Mouse (Mus musculus) spleen, postnatal 10 days (tissue): Measurements from ENCODE around the gene Lifr.

Experiments
- DNase-seq, 2 experiments: peaks; one replicate each; pipeline ENCODE4 v3.0.0; 2021 to 2022; ENCODE audit warnings: low spot score in 2 of 2

The Lifr gene

DNA sequence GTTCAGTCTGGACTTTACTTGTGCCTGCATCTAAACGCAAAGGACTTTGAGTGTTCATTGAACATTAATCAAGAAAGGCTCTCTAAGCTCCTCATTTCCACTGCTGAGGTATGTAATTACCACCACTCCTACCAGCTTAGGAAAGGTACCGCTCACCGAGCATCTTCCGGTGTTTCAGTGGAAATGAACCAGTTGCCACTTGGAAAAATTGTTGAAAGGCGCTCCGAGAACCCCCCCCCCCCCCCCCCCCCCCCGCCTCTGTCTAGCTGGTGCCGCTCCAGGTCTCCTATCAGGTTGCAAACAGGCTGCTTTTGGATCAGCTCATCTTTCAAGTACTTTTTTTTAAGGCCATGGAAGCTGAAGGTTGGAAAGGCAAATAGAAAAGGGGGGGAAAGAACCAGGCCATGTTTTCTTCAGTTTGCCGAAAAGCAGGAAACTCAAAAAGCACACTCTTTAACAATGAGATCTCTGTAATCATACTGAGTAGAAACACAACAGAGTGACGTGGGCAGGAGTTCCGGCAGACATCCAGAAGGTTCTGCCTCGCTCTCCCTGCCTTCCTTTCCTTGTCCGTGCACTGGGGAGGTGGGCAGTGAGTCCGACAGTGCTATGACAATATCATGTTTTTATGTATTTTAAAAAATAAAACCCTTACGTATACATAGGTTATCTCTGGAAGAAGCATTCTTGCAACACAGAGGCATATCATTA, 9.3 kb upstream of the Lifr start:
- no peak for DNase-seq

DNA sequence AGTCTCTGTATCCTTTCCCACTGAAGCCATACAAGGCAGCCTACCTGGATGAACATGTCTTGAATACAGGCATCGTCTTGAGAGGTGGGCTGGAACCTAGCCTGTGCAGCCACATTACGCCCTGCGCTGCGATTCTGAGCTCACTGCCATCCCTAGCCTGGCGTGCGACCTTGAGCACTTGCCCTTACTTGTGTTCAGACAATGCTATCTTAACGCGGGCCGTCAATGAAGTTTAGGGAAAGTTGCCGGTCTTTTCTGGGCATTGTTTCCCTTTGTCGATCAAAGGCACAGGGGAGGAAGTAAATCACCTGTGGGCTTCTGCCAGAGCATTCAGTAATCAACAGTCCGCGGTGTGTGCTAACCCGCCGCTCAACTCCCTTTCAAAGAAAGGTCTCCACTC, 8.6 kb upstream of the Lifr start:
- DNase-seq = no peak

DNA sequence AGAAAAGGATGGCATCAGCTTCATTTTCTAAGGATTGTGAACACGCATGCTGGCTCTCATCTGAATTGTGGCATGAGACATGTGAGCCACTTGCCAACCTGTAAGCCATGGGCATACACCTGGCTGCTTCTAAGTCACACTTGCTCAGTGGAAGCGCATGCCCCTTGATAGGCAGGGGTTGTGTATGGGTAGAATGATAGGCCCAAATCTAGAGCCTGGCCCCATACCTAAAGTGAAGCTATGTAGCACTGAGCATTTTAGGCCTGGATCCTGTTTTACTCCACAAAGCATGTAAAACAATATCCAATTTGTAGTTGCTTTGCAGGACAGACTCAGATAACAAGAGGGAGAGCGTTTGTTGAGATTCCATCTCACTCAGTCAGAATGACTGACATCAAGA, 7.5 kb upstream of the Lifr start:
- DNase-seq = no peak

DNA sequence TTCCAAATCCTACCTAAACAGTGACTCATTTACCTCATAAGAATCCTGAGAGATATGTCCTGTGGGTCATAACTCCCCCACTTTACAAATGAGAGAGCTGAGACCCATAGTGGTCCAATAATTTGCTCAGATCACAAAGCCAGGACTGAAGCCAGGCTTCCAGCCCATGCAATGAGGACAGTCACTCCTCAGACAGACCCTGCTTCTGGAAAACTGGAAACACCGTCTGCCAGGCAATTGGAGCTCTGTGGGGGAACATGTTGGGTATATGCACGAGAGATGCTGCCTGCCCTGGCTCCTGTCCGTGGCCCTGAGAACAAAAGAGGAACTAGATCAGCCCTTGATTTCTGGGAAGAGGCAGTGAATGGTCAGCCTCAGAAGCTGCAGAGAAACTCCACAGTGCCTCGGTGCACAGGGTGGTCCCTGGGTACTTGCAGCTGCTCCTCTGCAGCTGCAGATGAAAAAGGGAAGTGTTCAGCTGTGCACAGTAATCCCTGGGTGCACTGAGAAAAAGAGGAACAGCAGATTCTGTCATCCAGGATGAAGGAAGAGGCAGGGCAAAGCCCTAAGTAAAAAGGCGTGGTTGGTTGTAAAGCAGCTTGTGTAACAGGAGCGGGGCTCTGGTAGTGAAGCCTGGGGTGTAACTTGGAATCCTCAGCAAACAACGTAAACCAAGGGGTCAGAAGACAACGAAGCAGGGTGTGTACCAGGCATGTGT, 5.5 kb upstream of the Lifr start:
- DNase-seq = peak in 1 of 2 experiments; percentile 37

DNA sequence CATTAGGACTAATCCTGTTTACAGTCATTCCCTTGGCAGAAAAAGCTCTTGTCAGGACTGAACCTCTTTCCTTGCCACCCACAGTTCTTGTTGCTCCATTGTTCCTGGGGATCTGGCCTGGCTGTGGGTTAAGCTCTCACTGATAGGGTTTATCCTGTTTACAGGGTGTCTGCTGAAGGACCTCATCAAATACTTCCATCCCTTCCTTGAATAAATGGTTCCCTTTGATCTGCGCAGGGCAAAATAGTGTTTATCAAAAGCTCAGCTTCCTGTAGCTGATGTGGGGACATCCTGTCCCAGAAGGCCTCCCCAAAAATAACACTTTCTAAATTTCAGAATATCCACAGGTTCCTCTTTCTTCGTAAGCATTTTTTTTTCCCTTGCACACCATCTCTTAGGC, 1.7 kb upstream of the Lifr start:
- no peak for DNase-seq

DNA sequence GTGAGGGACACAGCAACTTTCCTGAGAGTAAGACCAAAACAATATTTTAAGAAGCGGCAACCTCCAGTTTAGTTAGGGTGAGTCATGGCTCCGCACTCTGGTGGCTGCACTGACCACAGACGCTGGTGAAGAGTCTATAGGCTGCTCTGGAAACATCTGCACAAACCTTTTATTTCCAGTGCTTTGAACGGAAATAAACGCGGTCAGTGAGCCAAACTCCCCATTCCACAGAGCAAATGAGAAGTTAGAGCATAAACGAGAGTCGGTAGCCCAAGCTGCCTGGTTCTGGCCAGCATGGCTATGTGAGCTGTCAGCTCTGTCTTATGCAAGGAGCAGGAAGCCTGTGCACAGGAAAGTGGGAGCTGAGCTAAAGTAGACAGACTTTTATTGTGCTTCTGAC, 1.9 kb downstream of the Lifr start:
- DNase-seq = no peak

DNA sequence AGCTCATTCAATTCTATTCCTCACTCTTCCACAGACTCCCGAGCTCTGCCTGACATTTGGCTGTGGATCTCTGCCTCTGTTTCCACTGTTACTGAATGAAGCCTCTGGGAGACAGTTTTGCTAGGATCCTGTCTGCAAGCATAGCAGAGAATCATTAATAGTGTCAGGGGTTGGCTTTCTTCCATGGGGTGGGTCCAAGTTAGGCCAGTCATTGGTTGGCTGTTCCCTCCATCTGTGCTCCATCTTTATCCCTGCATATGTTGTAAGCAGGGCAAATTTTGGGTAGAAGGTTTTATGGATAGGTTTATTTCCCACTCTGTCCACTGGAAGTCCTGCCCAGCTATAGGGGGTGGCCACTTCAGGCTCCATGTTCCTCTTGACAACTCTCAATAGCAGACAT, 9.0 kb downstream of the Lifr start:
- no peak for DNase-seq

DNA sequence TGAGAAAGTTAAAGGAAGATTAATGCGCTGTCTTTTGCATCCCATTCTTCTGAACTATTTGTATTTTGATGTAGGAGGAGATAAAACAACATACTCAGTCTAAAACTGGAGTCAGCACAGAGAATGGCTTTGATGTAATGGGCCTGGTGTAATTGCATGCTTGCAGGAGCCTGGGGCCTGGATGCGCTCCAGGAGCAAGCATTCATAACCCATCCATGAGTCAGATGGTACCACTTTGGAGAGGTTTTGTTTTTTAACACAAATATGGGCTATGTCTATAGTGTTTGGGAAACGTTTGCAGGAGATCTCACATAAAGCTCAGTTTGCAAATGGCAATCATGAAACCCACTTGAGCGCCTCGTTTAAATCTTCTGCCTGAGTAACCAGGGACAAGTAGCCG, 9.8 kb downstream of the Lifr start:
- no peak for DNase-seq

DNA sequence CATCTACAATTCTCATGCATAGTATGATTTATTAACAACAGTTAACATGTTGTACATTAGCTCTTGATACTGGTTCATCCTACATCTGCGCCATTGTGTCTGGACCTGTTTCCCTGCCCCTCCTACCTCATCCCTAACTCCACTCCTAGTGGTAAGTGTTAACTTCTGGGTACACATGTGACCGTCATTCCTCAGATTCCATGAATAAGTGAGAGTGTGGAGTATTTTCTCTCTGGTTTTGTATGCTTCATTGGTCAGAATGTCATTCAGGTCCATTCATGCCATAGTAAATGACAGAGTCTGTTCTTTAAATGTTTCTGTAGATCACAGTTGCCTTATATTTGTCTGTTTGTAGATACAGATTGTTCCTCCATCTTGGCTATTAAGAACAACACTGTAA, 12.6 kb downstream of the Lifr start:
- DNase-seq = no peak

DNA sequence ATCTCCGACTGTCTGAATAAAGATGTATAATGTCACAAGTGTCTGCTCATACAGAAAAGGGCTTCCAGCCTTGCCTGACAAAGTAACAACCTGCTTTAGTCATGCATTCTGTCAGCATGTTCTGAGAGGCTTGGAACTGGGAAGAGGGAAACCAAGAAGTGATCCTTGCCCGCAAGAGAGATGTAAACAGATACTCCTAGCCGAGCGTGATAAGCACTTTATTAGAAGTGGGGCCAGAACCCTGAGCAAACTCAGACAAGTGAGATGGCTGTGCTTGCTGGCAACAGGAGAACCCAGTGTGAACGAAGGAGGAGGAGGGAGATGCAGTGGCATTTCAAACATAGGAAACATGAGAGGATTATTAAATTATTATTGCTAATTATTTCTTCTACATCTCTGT, 14.8 kb downstream of the Lifr start:
- DNase-seq = no peak

DNA sequence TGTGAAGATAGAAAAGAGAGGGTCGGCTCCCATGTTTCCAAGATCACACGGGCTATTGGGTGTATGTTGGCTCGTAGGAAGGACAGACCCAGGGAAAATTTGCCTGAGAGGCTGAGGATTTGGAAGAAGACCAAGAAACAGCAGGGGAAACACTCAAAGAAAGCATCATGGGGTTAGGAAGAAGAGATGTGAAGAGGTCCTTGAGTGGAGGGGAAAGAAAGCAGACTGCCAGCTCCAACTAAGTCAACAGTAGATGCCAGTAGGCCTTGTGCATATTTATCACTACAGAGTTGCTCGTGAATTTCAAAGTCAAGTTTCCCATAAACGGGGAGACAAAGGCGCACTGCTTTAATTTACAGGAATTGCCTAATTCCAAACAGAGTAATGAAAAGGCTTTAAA, 17.7 kb downstream of the Lifr start:
- no peak for DNase-seq

DNA sequence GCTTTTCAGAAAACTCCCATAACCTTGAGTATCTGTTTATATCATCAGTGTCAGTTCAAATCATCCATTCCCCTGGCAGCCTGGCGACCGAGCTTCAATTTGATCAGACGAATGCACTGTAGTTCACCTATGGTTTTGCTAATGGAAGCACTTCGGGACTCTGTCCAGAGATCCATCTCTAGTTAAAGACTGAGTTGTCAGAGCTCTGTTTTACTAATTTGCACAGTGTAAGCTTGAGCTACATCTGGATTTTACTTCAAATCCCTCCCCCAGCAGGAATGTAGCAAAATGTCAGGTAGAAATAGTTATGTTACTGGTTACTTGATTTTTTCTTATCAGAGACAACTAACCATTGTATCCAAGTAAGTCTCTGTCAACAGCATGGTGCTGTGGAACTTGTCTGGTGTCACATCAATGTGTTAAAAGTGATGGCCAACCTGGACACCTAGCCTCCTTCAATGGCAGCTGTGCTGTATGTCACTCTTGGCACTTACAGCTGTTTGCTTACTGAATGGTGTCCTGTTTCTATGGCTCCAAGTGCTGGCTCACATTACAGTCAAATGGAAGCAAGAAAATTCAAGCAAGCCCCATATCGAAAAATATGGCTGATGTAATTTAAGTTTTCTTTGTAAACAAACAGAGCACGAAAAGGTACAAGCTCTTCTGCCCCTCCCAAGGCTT, 22.0 kb downstream of the Lifr start:
- DNase-seq = no peak

DNA sequence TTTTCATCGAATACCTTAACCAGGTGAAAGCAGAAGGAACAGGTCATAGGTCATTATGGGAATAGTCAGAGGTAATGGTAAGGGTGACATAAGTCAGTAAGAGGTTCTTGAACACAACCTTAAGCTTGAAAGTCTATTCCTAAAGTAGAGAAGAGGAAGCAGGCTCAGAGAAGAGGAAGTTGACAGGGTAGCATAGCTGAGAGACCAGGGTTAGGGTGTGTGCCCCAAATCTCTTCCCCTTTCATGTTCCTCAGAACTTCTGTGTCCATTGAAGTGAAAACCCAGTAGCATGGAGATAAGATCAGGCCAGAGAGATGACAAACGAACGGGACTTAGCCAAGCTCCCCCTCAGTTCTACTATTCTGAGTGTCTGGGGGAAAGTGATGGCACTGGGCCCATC, 23.5 kb downstream of the Lifr start:
- DNase-seq = no peak

DNA sequence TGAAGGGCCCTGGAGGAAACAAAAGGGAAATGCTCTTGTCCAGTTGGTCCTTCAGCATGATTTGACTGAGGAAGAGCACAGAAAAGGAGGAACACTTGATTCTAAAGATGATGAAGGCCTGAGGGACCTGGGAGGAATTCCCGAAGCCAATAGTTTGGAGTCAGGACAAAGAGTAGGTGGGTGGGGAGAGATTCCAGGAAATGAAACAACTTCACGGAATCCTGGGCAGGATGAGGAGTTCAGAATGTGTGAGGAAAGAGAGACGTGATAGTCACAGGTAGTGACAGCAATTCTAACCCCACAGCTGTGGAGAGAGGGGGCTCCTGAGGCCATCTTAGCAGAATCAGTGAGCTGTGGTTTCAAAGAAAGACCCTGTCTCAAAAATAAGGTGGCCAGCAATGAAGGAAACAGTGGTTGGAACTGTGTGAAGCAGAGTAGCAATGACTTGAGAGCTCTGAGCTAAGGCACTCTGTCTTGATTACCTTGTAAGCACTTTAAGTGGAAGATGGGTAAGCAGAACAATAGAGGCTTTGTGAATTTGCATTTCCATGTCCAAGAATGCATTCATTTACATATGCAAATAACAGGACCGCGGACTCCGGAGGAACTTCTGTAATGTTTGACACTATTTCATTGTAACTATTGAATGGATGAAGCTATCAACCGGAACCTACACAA, 25.1 kb downstream of the Lifr start:
- no peak for DNase-seq

DNA sequence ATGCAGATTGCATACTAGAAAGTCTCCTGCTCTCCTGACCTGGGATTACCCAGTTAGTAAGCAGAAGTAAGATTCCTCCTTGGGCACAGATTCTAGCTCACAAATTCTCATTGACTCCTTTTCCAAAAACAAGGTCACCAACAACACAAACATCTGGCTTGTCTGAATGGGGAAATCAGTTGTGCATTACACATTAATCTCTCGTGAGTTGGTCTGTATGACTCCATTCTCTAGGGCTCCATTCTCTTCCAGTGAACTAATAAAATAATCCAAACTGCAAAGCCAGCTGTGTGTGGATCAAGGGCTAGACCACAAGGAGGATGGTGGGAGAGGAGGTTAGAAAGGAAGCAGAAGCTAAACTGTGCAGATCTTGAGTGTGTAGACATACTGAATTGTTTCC, 25.8 kb downstream of the Lifr start:
- DNase-seq = no peak

DNA sequence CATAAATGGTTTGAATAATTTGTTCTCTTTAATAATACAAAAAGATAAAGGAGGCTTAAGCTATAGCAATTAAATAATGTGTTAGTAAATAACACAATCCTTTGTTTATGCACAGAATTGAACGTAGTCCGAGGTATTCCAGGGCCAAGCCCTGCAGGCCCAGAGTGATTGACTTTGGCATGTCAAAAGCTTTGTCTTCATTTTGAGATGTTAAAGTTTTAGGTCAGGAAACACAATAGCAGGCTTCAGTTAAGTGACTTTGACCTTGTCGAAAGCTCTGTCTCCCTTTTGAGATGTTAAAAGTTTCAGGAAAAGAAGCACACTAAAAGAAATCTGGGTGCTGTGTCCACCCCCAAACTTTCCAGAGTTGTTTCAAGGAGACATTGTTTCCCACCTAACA, 26.3 kb downstream of the Lifr start:
- no peak for DNase-seq

DNA sequence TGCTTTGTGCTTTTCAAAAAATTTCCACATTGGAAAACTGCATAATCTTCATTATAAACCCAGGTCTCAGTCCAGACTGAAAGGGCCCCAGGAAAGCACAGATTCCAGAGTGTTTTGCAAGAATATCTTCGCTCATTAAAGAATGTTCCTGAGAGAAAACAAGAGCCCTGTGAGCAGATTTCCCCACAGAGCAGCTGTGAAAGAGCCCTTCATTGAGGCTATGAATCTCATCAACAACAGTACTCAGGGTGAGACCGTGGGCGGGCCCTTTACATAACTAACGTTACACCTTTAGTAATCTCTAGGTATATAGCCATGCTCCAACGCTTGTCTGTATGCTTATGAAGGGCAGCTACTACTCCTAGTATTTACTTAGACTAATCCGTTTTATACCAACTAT, 27.5 kb downstream of the Lifr start:
- DNase-seq = no peak

DNA sequence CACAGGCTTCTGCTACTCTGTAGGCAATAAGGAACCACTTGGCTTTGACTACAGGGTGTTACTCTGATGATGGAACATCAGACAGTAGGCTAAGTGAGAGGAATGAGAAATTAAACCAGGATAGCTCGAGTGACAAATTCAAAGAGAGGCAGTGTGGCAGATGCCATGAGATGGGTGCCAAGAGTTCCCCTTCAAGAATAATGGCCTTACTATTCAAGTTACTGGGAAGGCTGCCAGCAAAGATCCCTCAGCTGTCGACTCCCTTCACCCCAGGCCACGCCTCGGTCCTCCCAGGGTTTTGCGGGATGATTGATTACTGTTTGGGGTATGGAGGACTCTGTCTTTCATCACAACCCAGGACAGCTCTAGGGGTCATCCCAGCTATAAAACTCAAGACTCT, 28.4 kb downstream of the Lifr start:
- DNase-seq = no peak

DNA sequence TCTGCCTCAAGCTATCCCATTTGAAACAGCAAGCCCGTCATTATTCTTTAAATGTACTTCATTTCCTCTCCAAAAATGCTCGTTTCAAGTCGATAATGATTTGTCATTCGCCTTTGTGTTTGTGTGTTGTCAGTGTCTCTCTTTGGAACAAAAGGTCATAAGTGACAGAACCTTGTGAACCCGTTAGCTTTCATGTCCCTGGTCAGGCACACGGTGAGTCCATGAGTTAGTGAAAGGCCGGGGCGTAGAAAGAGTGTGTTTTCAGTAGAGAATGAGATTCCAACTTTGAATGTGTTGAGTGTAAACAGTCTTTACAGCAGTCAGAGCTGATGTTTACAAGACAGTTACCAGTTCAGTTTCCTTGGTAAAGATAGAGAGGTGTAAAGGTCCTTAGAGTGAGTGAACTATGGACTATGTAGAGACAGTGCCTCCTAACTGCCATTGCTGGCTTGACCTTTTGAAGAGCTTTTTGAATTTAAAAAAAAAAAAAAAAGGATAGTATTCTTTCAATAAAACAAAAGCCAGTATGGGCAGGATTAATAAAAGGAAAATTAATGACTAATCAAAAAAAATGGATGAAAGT, 29.6 kb downstream of the Lifr start:
- no peak for DNase-seq

DNA sequence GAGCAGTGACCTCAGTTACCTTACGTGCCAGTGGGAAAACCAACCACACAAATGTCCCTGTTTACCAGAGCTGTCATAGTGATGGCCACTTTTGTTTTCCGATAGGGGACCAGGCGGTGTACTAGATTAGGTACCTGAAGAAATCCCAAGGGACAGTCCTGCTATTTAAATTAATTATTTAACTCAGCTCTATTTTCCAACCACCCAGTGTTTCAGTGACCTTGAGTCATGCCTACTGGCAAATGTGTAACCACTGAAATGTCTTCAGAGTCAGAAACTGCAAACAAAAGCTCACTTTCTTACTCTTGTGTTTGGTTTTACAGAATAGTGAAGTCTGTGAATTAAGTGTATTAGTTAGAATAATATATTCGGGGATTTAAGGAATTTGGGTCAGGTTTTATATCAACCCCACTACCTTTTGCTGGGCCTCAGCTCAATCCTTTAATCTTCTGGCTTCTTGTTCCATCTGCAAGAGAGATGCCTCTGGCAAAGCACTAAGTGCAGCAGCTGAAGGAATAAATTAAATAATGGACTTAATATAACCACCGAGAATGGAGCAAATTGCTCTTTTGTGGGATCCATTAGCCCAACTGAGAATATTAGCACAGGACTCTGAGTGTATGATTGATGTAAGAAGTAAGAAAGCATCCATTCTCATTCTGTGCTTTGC, 33.5 kb downstream of the Lifr start:
- DNase-seq = no peak

DNA sequence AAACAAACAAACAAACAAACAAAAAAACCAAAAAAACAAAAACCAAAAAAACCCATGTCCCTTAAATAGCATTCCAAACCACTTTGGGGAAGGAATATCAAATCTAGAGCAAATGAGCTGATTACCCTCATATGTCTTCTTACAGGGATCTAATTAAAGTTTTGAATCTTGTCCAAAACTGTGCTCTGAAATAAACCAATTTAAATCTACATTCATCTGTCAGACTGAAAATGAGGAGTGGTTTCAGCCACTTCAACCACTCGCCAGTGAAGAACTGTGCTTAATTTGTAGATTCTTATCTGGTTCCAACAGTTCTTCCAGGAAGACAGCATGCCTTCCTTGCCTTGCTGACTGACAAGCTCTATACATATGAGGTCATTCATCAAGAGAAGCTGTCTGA, 35.8 kb downstream of the Lifr start:
- no peak for DNase-seq

DNA sequence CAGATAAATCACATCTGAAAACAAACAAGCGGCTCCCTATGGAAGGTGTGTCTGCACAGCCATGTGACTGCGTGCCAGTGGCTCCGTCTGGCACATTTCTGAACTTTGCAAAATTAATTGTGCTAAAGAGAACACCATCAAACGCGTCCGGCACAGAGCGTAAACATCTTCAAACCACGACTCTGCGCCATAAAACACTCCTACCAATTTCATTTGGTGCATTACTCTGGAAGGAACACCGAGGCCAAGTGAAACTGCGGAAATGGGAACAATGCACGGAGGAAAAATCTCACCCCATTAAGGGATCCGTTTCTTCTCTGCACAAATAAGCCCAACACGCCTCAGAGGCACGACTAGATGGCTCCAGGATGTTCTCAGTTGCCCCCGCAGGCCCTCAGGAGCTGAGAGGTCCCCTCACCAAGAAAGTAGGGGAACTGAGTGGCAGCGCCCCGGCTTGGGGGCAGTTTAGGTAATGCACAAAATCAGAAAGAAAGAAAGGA, 38.3 kb downstream of the Lifr start:
- no peak for DNase-seq
